Mouse (Mus musculus) adrenal gland, postnatal 10 days (tissue): ENCODE data around the gene Fthl17e. TPM values are rescaled to one million over a fixed set of nuclear protein-coding genes. Genes with fewer than 3 reads are reported as not detected.
"Not testable (repeated sequence)": the region's sequence is repeated elsewhere in the genome, so short reads cannot be mapped to it uniquely, and the experiment has no call there.

Experiments
- DNase-seq: peaks from one replicate; pipeline ENCODE4 v3.0.0; 2021; ENCODE audit warnings: mixed read lengths
- long read RNA-seq, 2 experiments: library from polyadenylated mRNA; stranded (forward); transcript quantifications; one replicate each; pipeline ENCODE4 v2.0.0; 2021
- total RNA-seq, 2 experiments: library from RNA; stranded (reverse); gene quantifications; 2 replicates each; pipeline ENCODE4 v1.2.3; 2021

Gene Fthl17e
- not detected for total RNA-seq
- long read RNA-seq, experiment 1 = 0 reads
- long read RNA-seq, experiment 2 = 0 reads

- not testable (repeated sequence) for DNase-seq
Observed at GRCm38 (mm10) chrX:9033193-9033592, at the start of gene Fthl17e. Gene Fthl17e (plus strand): TSS chrX:9033493.

- DNase-seq = not testable (repeated sequence)
Observed at GRCm38 (mm10) chrX:8986655-8987054, 46.6 kb upstream of the Fthl17e start, which contains the start of gene Fthl17d. Gene Fthl17d (minus strand): TSS chrX:8986755.

- DNase-seq = no peak
Observed at GRCm38 (mm10) chrX:9016079-9016478, 17.2 kb upstream of the Fthl17e start.

DNA sequence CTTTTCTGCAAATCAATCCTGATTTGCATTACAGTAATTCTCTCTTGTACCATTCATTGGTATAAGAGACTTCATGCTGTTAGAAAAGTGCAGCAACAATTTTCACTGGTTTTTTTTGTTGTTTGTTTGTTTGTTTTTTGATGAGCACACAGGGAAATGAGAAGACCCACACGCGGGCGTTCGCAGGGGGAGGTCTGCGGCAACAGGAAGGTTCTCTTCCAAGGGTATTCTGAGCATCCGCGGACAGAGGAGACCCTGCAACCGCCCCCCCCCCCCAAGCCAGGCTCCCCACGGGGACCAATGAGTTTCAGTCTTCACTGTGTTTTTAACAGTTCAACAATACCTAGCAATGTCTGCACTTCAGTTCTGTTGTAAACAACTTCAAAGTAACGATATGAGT is 13.8 kb upstream of the Fthl17e start:
- no peak for DNase-seq

- peak; percentile 5 for DNase-seq
Observed at GRCm38 (mm10) chrX:9041611-9042010, 8.3 kb downstream of the Fthl17e start.

- peak; percentile 70 for DNase-seq
Observed at GRCm38 (mm10) chrX:9060952-9061351, 27.7 kb downstream of the Fthl17e start.

- no peak for DNase-seq
Observed at GRCm38 (mm10) chrX:9062101-9062500, 28.8 kb downstream of the Fthl17e start.

GRCm38 (mm10) chrX:9062715-9063114 is 29.4 kb downstream of the Fthl17e start, which contains the start of gene Fthl17f:
Gene Fthl17f (plus strand): TSS chrX:9063015.
- not testable (repeated sequence) for DNase-seq

DNA sequence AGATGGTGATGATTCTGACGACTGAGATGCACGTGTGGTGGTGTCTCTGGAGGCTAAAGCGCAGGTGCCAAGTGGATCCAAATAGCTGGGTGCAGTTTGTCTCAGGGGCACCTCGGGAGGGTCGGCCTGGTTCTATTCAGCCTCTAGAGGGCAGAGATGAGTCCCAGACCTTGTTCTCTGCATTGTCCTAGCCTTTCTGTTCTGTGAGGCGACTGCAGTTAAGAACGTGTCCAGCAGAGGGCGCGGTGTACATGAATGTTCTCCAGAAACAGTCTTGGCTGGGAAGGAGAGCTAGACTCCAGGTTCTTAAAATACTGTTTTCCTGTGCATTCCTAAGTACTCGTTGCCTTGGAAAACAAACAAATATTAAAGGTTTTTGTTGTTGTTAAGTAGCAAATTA is 44.4 kb downstream of the Fthl17e start:
- peak; percentile 79 for DNase-seq

Other genes starting within 250 kb of the Fthl17e start
- not detected for gene Ssxb5, start 229.8 kb upstream of the Fthl17e start, total RNA-seq
- gene Gm6592, start 189.5 kb upstream of the Fthl17e start, total RNA-seq = not detected
- gene Gm5751, start 159.2 kb upstream of the Fthl17e start, total RNA-seq = not detected
- gene B630019K06Rik, start 141.1 kb upstream of the Fthl17e start, total RNA-seq = 1 to 10 TPM; 7.7 to 7.8 TPM
- gene Fthl17b, start 70.5 kb upstream of the Fthl17e start, total RNA-seq = not detected
- gene Fthl17c, start 56.9 kb upstream of the Fthl17e start, total RNA-seq = not detected
- not detected for gene Fthl17d, start 46.7 kb upstream of the Fthl17e start, total RNA-seq
- not detected for gene Fthl17f, start 29.5 kb downstream of the Fthl17e start, total RNA-seq
- not detected for gene 4930402K13Rik, start 71.1 kb downstream of the Fthl17e start, total RNA-seq
- 1 to 10 TPM; 2.1 to 2.9 TPM for gene Lancl3, start 166.4 kb downstream of the Fthl17e start, total RNA-seq
- gene Gm14862, start 223.4 kb downstream of the Fthl17e start, total RNA-seq = not detected
- 1 to 10 TPM; 2.2 to 2.8 TPM for gene Xk, start 239.3 kb downstream of the Fthl17e start, total RNA-seq